Mouse (Mus musculus): ENCODE measurements at regions not wholly inside any gene's neighbourhood (a gene's known extent, or its start where the extent isn't known, plus 50 kb on each side); places are given as distances from the start of the nearest gene placed in this dataset.

- no peak for ATAC-seq (ENCODE audit: low FRiP score)
- H3K36me3 ChIP-seq (replicated peaks; ENCODE audit: control insufficient read depth, insufficient read depth), result 0 out of 2 replicates have a peak, but pooled peaks cover 3% of the 10 kb centered on the region
- 86% methylated on average over 5 of the region's 5 CpGs for WGBS
Observed at GRCm38 (mm10) chr9:41498326-41498725, 336.8 kb upstream of the Ubash3b start.

GRCm38 (mm10) chr9:41490112-41490511 is 328.6 kb upstream of the Ubash3b start:
- WGBS, result 95% methylated on average over 3 of the region's 3 CpGs
- no peak overlapping the region for H3K9ac ChIP-seq
- no peaks in the 10 kb centered on the region for H3K9me3 ChIP-seq (ENCODE audit: control insufficient read depth, low read length)
- ATAC-seq (ENCODE audit: low FRiP score) (no peak), DNase-seq (ENCODE audit: low spot score) (no peak)
- H3K36me3 ChIP-seq (replicated peaks; ENCODE audit: control insufficient read depth, insufficient read depth), result peaks cover 8% of the 10 kb centered on the region
- H3K27me3 ChIP-seq (ENCODE audit: control insufficient read depth, insufficient read depth, low read length), result no peaks in the 10 kb centered on the region
- no peaks in the 10 kb centered on the region for H3K4me1 ChIP-seq (replicated peaks; ENCODE audit: control insufficient read depth, insufficient read depth, low read length)
- H3K4me3 ChIP-seq (replicated peaks; ENCODE audit: low read length), result no peak overlapping the region
- H3K27ac ChIP-seq, result no peak overlapping the region
- H3K4me2 ChIP-seq (replicated peaks), result no peak overlapping the region

More at GRCm38 (mm10) chr9:41498326-41498725, 336.8 kb upstream of the Ubash3b start:
- no peaks in the 10 kb centered on the region for H3K9me3 ChIP-seq (ENCODE audit: control insufficient read depth, low read length)
- no peak overlapping the region for H3K27ac ChIP-seq
- no peaks in the 10 kb centered on the region for H3K27me3 ChIP-seq (ENCODE audit: control insufficient read depth, insufficient read depth, low read length)
- H3K9ac ChIP-seq, result no peak overlapping the region
- H3K4me2 ChIP-seq (replicated peaks), result no peak overlapping the region
- DNase-seq (ENCODE audit: low spot score), result no peak
- H3K4me3 ChIP-seq (replicated peaks; ENCODE audit: low read length), result no peak overlapping the region
- no peaks in the 10 kb centered on the region for H3K4me1 ChIP-seq (replicated peaks; ENCODE audit: control insufficient read depth, insufficient read depth, low read length)

- no peak overlapping the region for H3K9ac ChIP-seq
- no peaks in the 10 kb centered on the region for H3K27me3 ChIP-seq (ENCODE audit: control insufficient read depth, insufficient read depth, low read length)
- H3K9me3 ChIP-seq (ENCODE audit: control insufficient read depth, low read length), result no peaks in the 10 kb centered on the region
- 87% methylated on average over 2 of the region's 2 CpGs for WGBS
- no peaks in the 10 kb centered on the region for H3K4me1 ChIP-seq (replicated peaks; ENCODE audit: control insufficient read depth, insufficient read depth, low read length)
- DNase-seq (ENCODE audit: low spot score) (no peak), ATAC-seq (ENCODE audit: low FRiP score) (no peak)
- no peak overlapping the region for H3K4me3 ChIP-seq (replicated peaks; ENCODE audit: low read length)
- H3K4me2 ChIP-seq (replicated peaks), result no peak overlapping the region
- peaks cover 8% of the 10 kb centered on the region for H3K36me3 ChIP-seq (replicated peaks; ENCODE audit: control insufficient read depth, insufficient read depth)
- no peak overlapping the region for H3K27ac ChIP-seq
Observed at GRCm38 (mm10) chr9:41488046-41488445, 326.5 kb upstream of the Ubash3b start.

GRCm38 (mm10) chr9:41483218-41483617 is 321.7 kb upstream of the Ubash3b start:
- Histone ChIP-seq H3K4me2 (replicated peaks) (no peak overlapping the region), H3K9ac (no peak overlapping the region), H3K9me3 (ENCODE audit: control insufficient read depth, low read length) (no peaks in the 10 kb centered on the region), H3K4me3 (replicated peaks; ENCODE audit: low read length) (no peak overlapping the region), H3K27me3 (ENCODE audit: control insufficient read depth, insufficient read depth, low read length) (no peaks in the 10 kb centered on the region), H3K36me3 (replicated peaks; ENCODE audit: control insufficient read depth, insufficient read depth) (no peaks in the 10 kb centered on the region), H3K27ac (no peak overlapping the region), H3K4me1 (replicated peaks; ENCODE audit: control insufficient read depth, insufficient read depth, low read length) (no peaks in the 10 kb centered on the region)
- WGBS, result 94% methylated on average over 3 of the region's 3 CpGs
- no peak for DNase-seq (ENCODE audit: low spot score)
- ATAC-seq (ENCODE audit: low FRiP score), result no peak

- ATAC-seq (ENCODE audit: low FRiP score), result no peak
- no peak overlapping the region for H3K4me3 ChIP-seq (replicated peaks; ENCODE audit: low read length)
Observed at GRCm38 (mm10) chr9:41481611-41482266, 320.2 kb upstream of the Ubash3b start.

GRCm38 (mm10) chr9:41479854-41480749 is 318.6 kb upstream of the Ubash3b start:
- H3K27me3 ChIP-seq (ENCODE audit: control insufficient read depth, insufficient read depth, low read length), result no peaks in the 10 kb centered on the region
- no peak overlapping the region for H3K4me2 ChIP-seq (replicated peaks)
- no peak overlapping the region for H3K4me3 ChIP-seq (replicated peaks; ENCODE audit: low read length)
- DNase-seq (ENCODE audit: low spot score), result no peak
- peaks cover 14% of the 10 kb centered on the region; the same call in 1 of the 2 replicates for H3K4me1 ChIP-seq (replicated peaks; ENCODE audit: control insufficient read depth, insufficient read depth, low read length)
- H3K36me3 ChIP-seq (replicated peaks; ENCODE audit: control insufficient read depth, insufficient read depth), result no peaks in the 10 kb centered on the region
- H3K27ac ChIP-seq, result no peak overlapping the region
- no peak for ATAC-seq (ENCODE audit: low FRiP score)
- H3K9me3 ChIP-seq (ENCODE audit: control insufficient read depth, low read length), result no peaks in the 10 kb centered on the region
- 89% methylated on average over 13 of the region's 13 CpGs for WGBS
- H3K9ac ChIP-seq, result no peak overlapping the region

More at GRCm38 (mm10) chr9:41481611-41482266, 320.2 kb upstream of the Ubash3b start:
- no peak overlapping the region for H3K27ac ChIP-seq
- 92% methylated on average over 6 of the region's 6 CpGs for WGBS
- H3K4me2 ChIP-seq (replicated peaks), result no peak overlapping the region
- no peaks in the 10 kb centered on the region for H3K36me3 ChIP-seq (replicated peaks; ENCODE audit: control insufficient read depth, insufficient read depth)
- no peaks in the 10 kb centered on the region for H3K9me3 ChIP-seq (ENCODE audit: control insufficient read depth, low read length)
- no peaks in the 10 kb centered on the region for H3K27me3 ChIP-seq (ENCODE audit: control insufficient read depth, insufficient read depth, low read length)
- DNase-seq (ENCODE audit: low spot score), result no peak
- 0 out of 2 replicates have a peak, but pooled peaks cover 6% of the 10 kb centered on the region for H3K4me1 ChIP-seq (replicated peaks; ENCODE audit: control insufficient read depth, insufficient read depth, low read length)
- H3K9ac ChIP-seq, result no peak overlapping the region

- Histone ChIP-seq H3K27me3 (ENCODE audit: control insufficient read depth, insufficient read depth, low read length) (no peaks in the 10 kb centered on the region), H3K9me3 (ENCODE audit: control insufficient read depth, low read length) (no peaks in the 10 kb centered on the region), H3K4me2 (replicated peaks) (no peak overlapping the region), H3K9ac (no peak overlapping the region), H3K4me1 (replicated peaks; ENCODE audit: control insufficient read depth, insufficient read depth, low read length) (peaks cover 24% of the 10 kb centered on the region), H3K4me3 (replicated peaks; ENCODE audit: low read length) (no peak overlapping the region), H3K36me3 (replicated peaks; ENCODE audit: control insufficient read depth, insufficient read depth) (no peaks in the 10 kb centered on the region), H3K27ac (no peak overlapping the region)
- 91% methylated on average over 5 of the region's 5 CpGs for WGBS
- ATAC-seq (ENCODE audit: low FRiP score) (no peak), DNase-seq (ENCODE audit: low spot score) (no peak)
Observed at GRCm38 (mm10) chr9:41479085-41479484, 317.6 kb upstream of the Ubash3b start.

- Histone ChIP-seq H3K27me3 (ENCODE audit: control insufficient read depth, insufficient read depth, low read length) (no peaks in the 10 kb centered on the region), H3K27ac (no peak overlapping the region), H3K9ac (no peak overlapping the region), H3K9me3 (ENCODE audit: control insufficient read depth, low read length) (no peaks in the 10 kb centered on the region), H3K4me1 (replicated peaks; ENCODE audit: control insufficient read depth, insufficient read depth, low read length) (peaks cover 31% of the 10 kb centered on the region), H3K36me3 (replicated peaks; ENCODE audit: control insufficient read depth, insufficient read depth) (no peaks in the 10 kb centered on the region), H3K4me2 (replicated peaks) (no peak overlapping the region), H3K4me3 (replicated peaks; ENCODE audit: low read length) (no peak overlapping the region)
- DNase-seq (ENCODE audit: low spot score) (no peak), ATAC-seq (ENCODE audit: low FRiP score) (no peak)
- 79% methylated on average over 7 of the region's 7 CpGs for WGBS
Observed at GRCm38 (mm10) chr9:41478106-41478848, 316.8 kb upstream of the Ubash3b start.

GRCm38 (mm10) chr9:41475326-41475725 is 313.8 kb upstream of the Ubash3b start:
- 78% methylated on average over 8 of the region's 8 CpGs for WGBS
- Histone ChIP-seq H3K36me3 (replicated peaks; ENCODE audit: control insufficient read depth, insufficient read depth) (no peaks in the 10 kb centered on the region), H3K4me3 (replicated peaks; ENCODE audit: low read length) (no peak overlapping the region; the same call in 1 of the 2 replicates), H3K4me2 (replicated peaks) (peak overlapping the region; percentile 35), H3K9ac (no peak overlapping the region), H3K4me1 (replicated peaks; ENCODE audit: control insufficient read depth, insufficient read depth, low read length) (peaks cover 36% of the 10 kb centered on the region), H3K27ac (peak overlapping the region; percentile 75), H3K9me3 (ENCODE audit: control insufficient read depth, low read length) (no peaks in the 10 kb centered on the region), H3K27me3 (ENCODE audit: control insufficient read depth, insufficient read depth, low read length) (no peaks in the 10 kb centered on the region)
- ATAC-seq (ENCODE audit: low FRiP score) (no peak), DNase-seq (ENCODE audit: low spot score) (no peak)
